Mouse (Mus musculus): ENCODE results near the gene Wwp2. TPM values are rescaled to one million over a fixed set of nuclear protein-coding genes. Genes with fewer than 3 reads are reported as not detected.

The Wwp2 gene
- total and polyA plus RNA-seq, 2 experiments: 11.8 to 15.0 TPM

GRCm38 (mm10) chr8:107522555-107522833, 86.3 kb downstream of the Wwp2 start:
- H3K79me2 ChIP-seq (ENCODE audit: control insufficient read depth, insufficient read depth, low read length): no peaks in the 10 kb centered on the region
- H3K27me3 ChIP-seq (ENCODE audit: control insufficient read depth, insufficient read depth, low read length): no peaks in the 10 kb centered on the region
- peaks cover 2% of the 10 kb centered on the region; the same call in 1 of the 2 replicates for H3K4me1 ChIP-seq (ENCODE audit: control insufficient read depth, insufficient read depth, low read length)
- peaks cover 5% of the 10 kb centered on the region; the same call in 1 of the 2 replicates for H3K36me3 ChIP-seq (ENCODE audit: control insufficient read depth, insufficient read depth, low read length)
- TF ChIP-seq CTCF (IDR thresholded peaks at IDR 0.05; ENCODE audit: low read depth, low read length) (no peak), POLR2A (IDR thresholded peaks at IDR 0.05; ENCODE audit: extremely low read depth, insufficient read depth, low read length) (no peak)
- 89% methylated on average over 4 of the region's 4 CpGs for WGBS
- H3K9ac ChIP-seq (ENCODE audit: low read depth, low read length): no peak overlapping the region
- no peak for DNase-seq (ENCODE audit: extremely low read depth, low read depth, low spot score)
- no peak overlapping the region for H3K4me3 ChIP-seq (ENCODE audit: insufficient read depth, low read depth, low read length)
- H3K27ac ChIP-seq (replicated peaks; ENCODE audit: insufficient read depth, low read depth, low read length): no peak overlapping the region

GRCm38 (mm10) chr8:107524535-107524934, 88.4 kb downstream of the Wwp2 start:
- DNase-seq (ENCODE audit: extremely low read depth, low read depth, low spot score): no peak
- no peaks in the 10 kb centered on the region for H3K27me3 ChIP-seq (ENCODE audit: control insufficient read depth, insufficient read depth, low read length)
- TF ChIP-seq POLR2A (IDR thresholded peaks at IDR 0.05; ENCODE audit: extremely low read depth, insufficient read depth, low read length) (no peak), CTCF (IDR thresholded peaks at IDR 0.05; ENCODE audit: low read depth, low read length) (no peak)
- no peaks in the 10 kb centered on the region for H3K79me2 ChIP-seq (ENCODE audit: control insufficient read depth, insufficient read depth, low read length)
- peaks cover 2% of the 10 kb centered on the region; the same call in 1 of the 2 replicates for H3K4me1 ChIP-seq (ENCODE audit: control insufficient read depth, insufficient read depth, low read length)
- peaks cover 1% of the 10 kb centered on the region; the same call in 1 of the 2 replicates for H3K36me3 ChIP-seq (ENCODE audit: control insufficient read depth, insufficient read depth, low read length)
- no peak overlapping the region for H3K4me3 ChIP-seq (ENCODE audit: insufficient read depth, low read depth, low read length)
- H3K9ac ChIP-seq (ENCODE audit: low read depth, low read length): no peak overlapping the region
- WGBS: 81% methylated on average over 4 of the region's 4 CpGs
- H3K27ac ChIP-seq (replicated peaks; ENCODE audit: insufficient read depth, low read depth, low read length): no peak overlapping the region

GRCm38 (mm10) chr8:107528786-107529185, 92.6 kb downstream of the Wwp2 start:
- H3K27ac ChIP-seq (replicated peaks; ENCODE audit: insufficient read depth, low read depth, low read length): no peak overlapping the region
- TF ChIP-seq CTCF (IDR thresholded peaks at IDR 0.05; ENCODE audit: low read depth, low read length) (no peak), POLR2A (IDR thresholded peaks at IDR 0.05; ENCODE audit: extremely low read depth, insufficient read depth, low read length) (no peak)
- H3K27me3 ChIP-seq (ENCODE audit: control insufficient read depth, insufficient read depth, low read length): no peaks in the 10 kb centered on the region
- H3K9ac ChIP-seq (ENCODE audit: low read depth, low read length): no peak overlapping the region
- no peak overlapping the region for H3K4me3 ChIP-seq (ENCODE audit: insufficient read depth, low read depth, low read length)
- H3K36me3 ChIP-seq (ENCODE audit: control insufficient read depth, insufficient read depth, low read length): no peaks in the 10 kb centered on the region
- no peaks in the 10 kb centered on the region for H3K79me2 ChIP-seq (ENCODE audit: control insufficient read depth, insufficient read depth, low read length)
- WGBS: 89% methylated on average over 6 of the region's 6 CpGs
- H3K4me1 ChIP-seq (ENCODE audit: control insufficient read depth, insufficient read depth, low read length): no peaks in the 10 kb centered on the region
- DNase-seq (ENCODE audit: extremely low read depth, low read depth, low spot score): no peak

- Histone ChIP-seq H3K27me3 (ENCODE audit: control insufficient read depth, insufficient read depth, low read length) (no peaks in the 10 kb centered on the region), H3K36me3 (ENCODE audit: control insufficient read depth, insufficient read depth, low read length) (peaks cover 2% of the 10 kb centered on the region), H3K9ac (ENCODE audit: low read depth, low read length) (no peak overlapping the region), H3K4me1 (ENCODE audit: control insufficient read depth, insufficient read depth, low read length) (no peaks in the 10 kb centered on the region), H3K79me2 (ENCODE audit: control insufficient read depth, insufficient read depth, low read length) (no peaks in the 10 kb centered on the region), H3K4me3 (ENCODE audit: insufficient read depth, low read depth, low read length) (no peak overlapping the region), H3K27ac (replicated peaks; ENCODE audit: insufficient read depth, low read depth, low read length) (no peak overlapping the region)
- no peak for DNase-seq (ENCODE audit: extremely low read depth, low read depth, low spot score)
- TF ChIP-seq CTCF (IDR thresholded peaks at IDR 0.05; ENCODE audit: low read depth, low read length): no peak
- no peak for TF ChIP-seq POLR2A (IDR thresholded peaks at IDR 0.05; ENCODE audit: extremely low read depth, insufficient read depth, low read length)
- WGBS: 88% methylated on average over 4 of the region's 4 CpGs
Measured at GRCm38 (mm10) chr8:107537472-107537871, 101.3 kb downstream of the Wwp2 start.

GRCm38 (mm10) chr8:107540623-107541022, 104.5 kb downstream of the Wwp2 start:
- DNase-seq (ENCODE audit: extremely low read depth, low read depth, low spot score): no peak
- peaks cover 2% of the 10 kb centered on the region for H3K36me3 ChIP-seq (ENCODE audit: control insufficient read depth, insufficient read depth, low read length)

DNA sequence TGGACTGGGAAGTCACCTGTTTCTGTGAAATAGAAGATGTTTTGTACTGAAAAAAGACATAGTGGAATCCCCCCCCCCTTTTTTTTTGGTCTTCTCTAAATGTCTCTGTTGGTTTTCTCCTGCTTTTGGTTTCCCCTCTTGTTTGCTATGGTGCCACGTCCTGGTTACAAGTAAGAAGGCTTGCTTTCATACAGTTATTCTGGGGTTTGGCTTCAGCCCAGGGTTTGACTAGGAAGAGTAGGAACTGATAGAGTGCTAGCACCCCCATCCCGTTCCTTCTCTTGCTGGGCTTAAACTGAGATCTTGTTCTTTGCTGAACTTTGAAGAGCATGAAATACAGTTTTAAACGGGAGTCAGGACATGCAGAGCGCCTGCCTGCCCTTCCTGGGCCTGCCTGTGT, 105.2 kb downstream of the Wwp2 start:
- TF ChIP-seq POLR2A (IDR thresholded peaks at IDR 0.05; ENCODE audit: extremely low read depth, insufficient read depth, low read length): no peak
- TF ChIP-seq CTCF (IDR thresholded peaks at IDR 0.05; ENCODE audit: low read depth, low read length): no peak
- Histone ChIP-seq H3K9ac (ENCODE audit: low read depth, low read length) (no peak overlapping the region), H3K36me3 (ENCODE audit: control insufficient read depth, insufficient read depth, low read length) (no peaks in the 10 kb centered on the region; the same call in 1 of the 2 replicates), H3K27me3 (ENCODE audit: control insufficient read depth, insufficient read depth, low read length) (no peaks in the 10 kb centered on the region), H3K27ac (replicated peaks; ENCODE audit: insufficient read depth, low read depth, low read length) (no peak overlapping the region), H3K4me1 (ENCODE audit: control insufficient read depth, insufficient read depth, low read length) (no peaks in the 10 kb centered on the region), H3K4me3 (ENCODE audit: insufficient read depth, low read depth, low read length) (no peak overlapping the region), H3K79me2 (ENCODE audit: control insufficient read depth, insufficient read depth, low read length) (no peaks in the 10 kb centered on the region)
- no peak for DNase-seq (ENCODE audit: extremely low read depth, low read depth, low spot score)
- WGBS: 86% methylated on average over 4 of the region's 4 CpGs

More at GRCm38 (mm10) chr8:107540623-107541022, 104.5 kb downstream of the Wwp2 start:
- H3K27ac ChIP-seq (replicated peaks; ENCODE audit: insufficient read depth, low read depth, low read length): no peak overlapping the region
- TF ChIP-seq POLR2A (IDR thresholded peaks at IDR 0.05; ENCODE audit: extremely low read depth, insufficient read depth, low read length) (no peak), CTCF (IDR thresholded peaks at IDR 0.05; ENCODE audit: low read depth, low read length) (no peak)
- no peak overlapping the region for H3K9ac ChIP-seq (ENCODE audit: low read depth, low read length)
- 92% methylated on average over 12 of the region's 12 CpGs for WGBS
- H3K4me3 ChIP-seq (ENCODE audit: insufficient read depth, low read depth, low read length): no peak overlapping the region
- H3K4me1 ChIP-seq (ENCODE audit: control insufficient read depth, insufficient read depth, low read length): no peaks in the 10 kb centered on the region
- H3K27me3 ChIP-seq (ENCODE audit: control insufficient read depth, insufficient read depth, low read length): no peaks in the 10 kb centered on the region
- H3K79me2 ChIP-seq (ENCODE audit: control insufficient read depth, insufficient read depth, low read length): no peaks in the 10 kb centered on the region
